Mouse (Mus musculus) left cerebral cortex, adult 6 months (tissue): ENCODE data around the gene Pex10. TPM values are rescaled to one million over a fixed set of nuclear protein-coding genes. Genes with fewer than 3 reads are reported as not detected.

Source experiments
- long read RNA-seq, 2 experiments: library from polyadenylated mRNA; unstranded; transcript quantifications; one replicate each; pipeline ENCODE4 v2.0.0; 2019 to 2020
- polyA plus RNA-seq: library from polyadenylated mRNA; unstranded; fragments of <200 nt; fragmentation: Nextera tagmentation; gene quantifications from 2 replicates; pipeline ENCODE4 v1.2.3, GENCODE M21; 2021

The Pex10 gene
- polyA plus RNA-seq, result 11.3 and 14.4 TPM in 2 replicates
- long read RNA-seq, experiment 1, transcript Pex10-201 (6 exons, 1,688 nt), result major isoform, 48 of 56 reads
- long read RNA-seq, experiment 1, partial matches to known transcripts, result 2 of 56 reads
- long read RNA-seq, experiment 1, other reads (novel, unspliced or antisense), result 5 of 56 reads
- long read RNA-seq, experiment 2, transcript Pex10-201 (6 exons, 1,688 nt), result major isoform, 17 of 21 reads
- long read RNA-seq, experiment 2, partial matches to known transcripts, result 1 of 21 reads
- long read RNA-seq, experiment 2, other reads (novel, unspliced or antisense), result 1 of 21 reads

DNA sequence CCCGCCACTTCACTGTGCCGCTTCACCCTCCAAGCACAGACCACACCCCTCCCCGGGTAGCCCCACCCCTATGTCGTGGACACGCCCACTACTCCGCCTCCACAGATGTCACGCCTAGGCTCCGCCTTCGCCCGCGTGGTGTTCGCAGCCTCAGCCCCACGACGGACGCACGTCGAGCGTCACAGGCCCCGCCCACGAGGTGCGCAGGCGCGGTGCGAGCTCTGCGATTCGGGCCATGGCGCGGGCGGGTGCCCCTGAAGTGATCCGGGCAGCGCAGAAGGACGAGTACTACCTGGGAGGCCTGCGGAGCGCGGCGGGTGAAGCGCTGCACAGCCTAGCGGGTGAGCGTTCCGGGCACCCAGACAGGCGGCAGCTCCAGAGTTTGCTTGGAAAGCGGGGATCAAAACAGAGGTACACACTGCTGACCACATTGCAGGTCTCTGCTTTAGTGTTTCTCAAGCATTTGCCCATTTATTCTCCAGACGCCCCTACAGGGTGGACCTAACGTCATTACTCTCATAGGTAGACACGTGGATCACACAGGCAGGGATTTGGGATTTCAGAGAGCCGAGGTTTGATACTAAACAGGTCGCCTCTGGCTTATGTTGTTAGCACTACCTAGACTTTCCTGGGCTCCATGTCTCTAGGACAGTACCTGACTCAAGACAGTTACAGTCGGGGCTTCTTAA lies at the start of gene Pex10:
Gene Pex10, plus strand, starts transcription at position 183 of the 689 bp plus-strand sequence.

DNA sequence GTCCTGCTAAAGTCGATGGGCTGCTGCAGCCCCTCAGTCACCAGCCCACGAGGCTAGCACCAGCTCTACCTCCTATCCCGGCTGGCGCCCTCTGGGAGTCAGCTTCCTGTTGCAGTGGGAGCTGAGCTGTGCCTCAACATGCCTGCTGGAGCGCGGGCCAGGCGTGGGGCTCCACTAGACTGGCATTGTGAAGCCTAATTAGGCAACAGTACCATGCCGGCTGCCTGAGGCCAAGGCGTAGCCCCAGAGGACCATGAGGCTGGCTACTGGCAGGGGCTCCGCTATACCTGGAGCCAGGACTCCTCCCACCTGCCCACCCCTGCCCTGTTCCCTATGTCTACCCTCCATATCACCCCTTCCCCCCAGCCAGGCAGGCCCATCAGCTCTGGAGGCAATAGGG lies 10.1 kb upstream of the Pex10 start, which contains the start of gene Plch2:
Gene Plch2, minus strand, starts transcription at position 61 of the 400 bp plus-strand sequence.

GRCm38 (mm10) chr4:155086108-155087024 lies 19.6 kb downstream of the Pex10 start, which contains the start of the genes Rer1 and Morn1:
Gene Rer1, minus strand, starts transcription at chr4:155086382.
Gene Morn1, plus strand, starts transcription at chr4:155086577.

Other genes with a start within 250 kb of the Pex10 start
- gene Ttc34, start 229.6 kb upstream of the Pex10 start, polyA plus RNA-seq, result 3.3 TPM in 2 replicates
- gene Mmel1, start 197.4 kb upstream of the Pex10 start, polyA plus RNA-seq, result 0.80 and 1.4 TPM in 2 replicates
- gene Fam213b, start 167.9 kb upstream of the Pex10 start, polyA plus RNA-seq, result 188 and 207 TPM in 2 replicates
- 0.34 and 1.1 TPM in 2 replicates for gene Tnfrsf14, start 138.5 kb upstream of the Pex10 start, polyA plus RNA-seq
- gene Hes5, start 106.1 kb upstream of the Pex10 start, polyA plus RNA-seq, result 45.2 and 84.2 TPM in 2 replicates
- 18.0 and 25.6 TPM in 2 replicates for gene Pank4, start 102.9 kb upstream of the Pex10 start, polyA plus RNA-seq
- gene Plch2, start 10.2 kb upstream of the Pex10 start, polyA plus RNA-seq, result 11.6 and 12.0 TPM in 2 replicates
- 173 and 208 TPM in 2 replicates for gene Rer1, start 19.4 kb downstream of the Pex10 start, polyA plus RNA-seq
- gene Morn1, start 19.6 kb downstream of the Pex10 start, polyA plus RNA-seq, result 3.2 and 3.6 TPM in 2 replicates
- gene Ski, start 155.6 kb downstream of the Pex10 start, polyA plus RNA-seq, result 12.3 and 14.8 TPM in 2 replicates
- 34.7 and 36.4 TPM in 2 replicates for gene Faap20, start 182.8 kb downstream of the Pex10 start, polyA plus RNA-seq